Mouse (Mus musculus) kidney, embryonic 14.5 days (tissue): ENCODE results near the gene Alpl. TPM values are rescaled to one million over a fixed set of nuclear protein-coding genes. Genes with fewer than 3 reads are reported as not detected.

ENCODE experiments used
- ATAC-seq: fragments of 200-750 bp; cut with Nextera tagmentation; 2 replicates; pipeline ENCODE4 v1.8.0; 2017; ENCODE audit warnings: moderate number of reproducible peaks, mild to moderate bottlenecking, moderate TSS enrichment, moderate library complexity; ENCODE audit not compliant: low FRiP score, low TSS enrichment
- H3K27ac ChIP-seq: fragments of 300-500 bp; sonication (generic); 2 replicates; pipeline ENCODE4 v1.5.1; 2014; ENCODE audit warnings: low read depth, mild to moderate bottlenecking, low read length, moderate library complexity, mixed read lengths
- H3K27me3 ChIP-seq: fragments of 300-500 bp; sonication (generic); 2 replicates; pipeline ENCODE4 v1.6.1; 2014; ENCODE audit warnings: mild to moderate bottlenecking, low read length; ENCODE audit not compliant: control insufficient read depth, insufficient read depth
- H3K36me3 ChIP-seq: fragments of 300-500 bp; sonication (generic); 2 replicates; pipeline ENCODE4 v1.6.1; 2014; ENCODE audit warnings: low read length, mixed read lengths; ENCODE audit not compliant: control insufficient read depth, insufficient read depth
- H3K4me1 ChIP-seq: fragments of 300-500 bp; sonication (generic); 2 replicates; pipeline ENCODE4 v1.6.1; 2014; ENCODE audit warnings: low read length, mixed read lengths; ENCODE audit not compliant: control insufficient read depth, insufficient read depth
- H3K4me2 ChIP-seq: fragments of 300-500 bp; sonication (generic); replicated peaks from 2 replicates; pipeline ENCODE4 v1.6.1; 2014; ENCODE audit warnings: low read depth, mild to moderate bottlenecking, low read length
- H3K4me3 ChIP-seq: fragments of 300-500 bp; sonication (generic); 2 replicates; pipeline ENCODE4 v1.5.1; 2014; ENCODE audit warnings: mild to moderate bottlenecking, low read length
- H3K9ac ChIP-seq: fragments of 300-500 bp; sonication (generic); 2 replicates; pipeline ENCODE4 v1.6.1; 2014; ENCODE audit warnings: low read depth, mild to moderate bottlenecking, low read length, moderate library complexity
- H3K9me3 ChIP-seq: fragments of 300-500 bp; sonication (generic); 2 replicates; pipeline ENCODE4 v1.6.1; 2016; ENCODE audit warnings: low read length; ENCODE audit not compliant: control insufficient read depth
- WGBS: fragments of 180-500 bp; shearing (Covaris S2); extraction: QIAGEN DNeasy Blood & Tissue Kit; methylation state at CpG from one replicate; pipeline ENCODE4 v1.1.7; 2014; 5-methylcytosine and 5-hydroxymethylcytosine counted together
- polyA plus RNA-seq: library from polyadenylated mRNA; unstranded; fragments of >200 nt; fragmentation: Nextera tagmentation; extraction: Ambion mirVana; gene quantifications from 2 replicates; pipeline ENCODE4 v1.2.1, GENCODE M21; 2014

The Alpl gene
- polyA plus RNA-seq, 1 experiment from 2014 or later, result 10.2 TPM

GRCm38 (mm10) chr4:137730757-137731156 lies 65.4 kb downstream of the Alpl start:
- H3K27ac ChIP-seq, result no peak overlapping the region
- no peaks in the 10 kb centered on the region for H3K36me3 ChIP-seq
- H3K4me2 ChIP-seq, result no peak overlapping the region
- H3K27me3 ChIP-seq, result peaks cover 25% of the 10 kb centered on the region
- no peak overlapping the region for H3K4me3 ChIP-seq
- ATAC-seq, result no peak
- no peaks in the 10 kb centered on the region for H3K9me3 ChIP-seq
- 79% methylated on average over 8 of the region's 8 CpGs for WGBS
- H3K4me1 ChIP-seq, result peaks cover 13% of the 10 kb centered on the region; the same call in 1 of the 2 replicates
- no peak overlapping the region for H3K9ac ChIP-seq

DNA sequence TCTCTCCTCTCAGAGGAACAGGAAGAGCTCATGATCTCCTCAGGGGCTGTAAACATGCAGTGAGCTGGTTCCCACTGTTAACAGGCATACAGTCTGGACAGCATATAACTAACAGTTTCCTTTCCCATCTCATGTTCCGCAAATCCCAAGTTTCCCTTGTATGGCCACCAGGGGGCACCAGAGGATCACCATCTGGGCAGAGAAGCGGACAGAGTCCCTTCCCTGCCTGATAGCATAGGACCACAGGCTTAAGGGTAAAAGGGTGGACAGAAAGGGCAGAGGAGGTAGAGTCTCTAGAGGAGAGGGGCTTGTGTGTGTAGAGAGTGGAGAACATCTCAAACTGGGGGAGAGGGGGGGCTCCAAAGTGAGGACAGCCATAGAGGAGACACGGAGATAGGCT lies 66.0 kb downstream of the Alpl start:
- WGBS, result 25% methylated on average over 3 of the region's 3 CpGs
- no peaks in the 10 kb centered on the region for H3K9me3 ChIP-seq
- no peaks in the 10 kb centered on the region for H3K36me3 ChIP-seq
- peaks cover 25% of the 10 kb centered on the region for H3K27me3 ChIP-seq
- H3K4me2 ChIP-seq, result no peak overlapping the region
- no peak overlapping the region for H3K4me3 ChIP-seq
- peaks cover 13% of the 10 kb centered on the region; the same call in 1 of the 2 replicates for H3K4me1 ChIP-seq
- H3K9ac ChIP-seq, result no peak overlapping the region
- peak; percentile 57 for ATAC-seq
- H3K27ac ChIP-seq, result no peak overlapping the region

DNA sequence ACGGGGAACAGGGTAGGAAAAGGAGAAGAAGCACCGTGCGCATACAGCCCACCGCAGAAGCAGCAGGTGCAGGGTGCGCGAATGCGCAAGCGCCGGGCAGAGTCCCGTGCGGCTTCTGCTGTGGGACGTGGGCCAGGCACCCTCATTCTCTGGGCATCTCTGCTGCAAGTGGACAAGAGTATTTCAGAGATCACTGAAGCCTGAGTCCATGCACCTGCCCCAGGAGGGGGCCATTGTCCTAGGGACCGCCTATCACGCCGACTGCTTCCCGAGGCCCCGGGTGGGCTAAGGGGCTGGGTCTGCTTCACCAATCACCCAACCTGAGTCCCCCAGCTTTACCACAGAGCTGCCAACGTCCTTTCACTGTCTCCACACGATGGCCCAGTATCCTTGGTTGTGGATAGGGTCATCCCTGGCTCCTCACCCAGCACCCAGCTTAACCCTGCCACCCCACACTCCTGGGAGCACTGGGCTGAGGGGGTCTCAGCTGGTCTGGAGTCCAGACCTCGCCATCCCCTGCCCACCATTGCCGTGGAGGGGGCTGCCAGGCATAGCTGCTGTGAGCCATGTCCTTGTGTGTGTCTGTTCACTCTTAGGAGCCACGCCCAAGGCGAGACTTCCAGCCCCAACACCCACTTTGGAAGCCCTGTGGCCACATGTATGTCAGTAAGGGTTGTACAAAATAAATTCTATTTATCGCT lies 66.9 kb downstream of the Alpl start:
- no peak overlapping the region for H3K27ac ChIP-seq
- H3K4me2 ChIP-seq, result peak overlapping the region; percentile 51
- no peaks in the 10 kb centered on the region for H3K9me3 ChIP-seq
- H3K27me3 ChIP-seq, result peaks cover 25% of the 10 kb centered on the region
- no peaks in the 10 kb centered on the region for H3K36me3 ChIP-seq
- H3K4me3 ChIP-seq, result peak overlapping the region; percentile 32
- 20% methylated on average over 24 of the region's 24 CpGs for WGBS
- 0 out of 2 replicates have a peak overlapping the region, but pooled peaks have one; percentile 12 for H3K9ac ChIP-seq
- 0 out of 2 replicates have a peak, but pooled peaks have one; percentile 14 for ATAC-seq
- peaks cover 13% of the 10 kb centered on the region; the same call in 1 of the 2 replicates for H3K4me1 ChIP-seq

DNA sequence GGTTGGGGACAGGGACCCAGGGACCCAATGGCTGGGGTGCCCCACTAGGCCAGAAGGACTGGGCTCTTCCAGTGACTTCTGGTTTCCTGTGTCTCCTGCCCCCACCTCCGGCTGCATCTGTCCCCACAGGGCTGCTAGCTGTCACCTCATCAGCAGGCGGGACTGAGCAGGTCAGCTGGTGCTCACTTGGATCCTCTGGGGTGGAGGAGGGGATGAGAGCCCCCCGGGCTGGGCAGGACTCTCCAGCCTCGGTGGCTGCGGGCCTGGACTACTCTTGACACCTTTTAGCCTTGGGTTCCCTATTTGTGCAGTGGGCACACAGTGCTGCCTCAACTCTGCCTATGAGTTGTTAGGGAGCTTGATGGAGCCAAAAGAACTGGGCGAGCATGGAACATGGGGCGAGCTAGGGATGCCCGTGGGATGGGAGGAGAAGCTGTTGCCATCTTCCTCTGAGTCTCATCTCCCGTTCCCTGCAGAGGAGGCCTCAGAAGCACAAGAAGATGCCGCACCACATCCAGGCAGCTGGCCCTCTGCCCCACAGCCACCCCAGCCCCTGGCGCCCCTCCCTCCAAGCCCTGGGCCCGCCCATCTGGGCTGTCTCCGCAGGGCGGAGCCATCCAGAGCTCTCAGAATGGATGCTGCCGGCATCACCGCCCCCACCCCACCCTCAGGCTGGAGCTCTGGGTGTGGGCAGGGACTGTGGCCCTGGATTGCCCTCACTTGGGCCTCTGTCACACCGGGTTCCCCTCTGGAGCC lies 67.6 kb downstream of the Alpl start:
- H3K27ac ChIP-seq, result no peak overlapping the region
- H3K9me3 ChIP-seq, result no peaks in the 10 kb centered on the region
- 0 out of 2 replicates have a peak, but pooled peaks have one; percentile 41 for ATAC-seq
- H3K36me3 ChIP-seq, result no peaks in the 10 kb centered on the region
- 8% methylated on average over 17 of the region's 17 CpGs for WGBS
- H3K4me3 ChIP-seq, result peak overlapping the region; percentile 32
- peak overlapping the region; percentile 51 for H3K4me2 ChIP-seq
- peaks cover 13% of the 10 kb centered on the region; the same call in 1 of the 2 replicates for H3K4me1 ChIP-seq
- peaks cover 25% of the 10 kb centered on the region for H3K27me3 ChIP-seq
- H3K9ac ChIP-seq, result 0 out of 2 replicates have a peak overlapping the region, but pooled peaks have one; percentile 12

DNA sequence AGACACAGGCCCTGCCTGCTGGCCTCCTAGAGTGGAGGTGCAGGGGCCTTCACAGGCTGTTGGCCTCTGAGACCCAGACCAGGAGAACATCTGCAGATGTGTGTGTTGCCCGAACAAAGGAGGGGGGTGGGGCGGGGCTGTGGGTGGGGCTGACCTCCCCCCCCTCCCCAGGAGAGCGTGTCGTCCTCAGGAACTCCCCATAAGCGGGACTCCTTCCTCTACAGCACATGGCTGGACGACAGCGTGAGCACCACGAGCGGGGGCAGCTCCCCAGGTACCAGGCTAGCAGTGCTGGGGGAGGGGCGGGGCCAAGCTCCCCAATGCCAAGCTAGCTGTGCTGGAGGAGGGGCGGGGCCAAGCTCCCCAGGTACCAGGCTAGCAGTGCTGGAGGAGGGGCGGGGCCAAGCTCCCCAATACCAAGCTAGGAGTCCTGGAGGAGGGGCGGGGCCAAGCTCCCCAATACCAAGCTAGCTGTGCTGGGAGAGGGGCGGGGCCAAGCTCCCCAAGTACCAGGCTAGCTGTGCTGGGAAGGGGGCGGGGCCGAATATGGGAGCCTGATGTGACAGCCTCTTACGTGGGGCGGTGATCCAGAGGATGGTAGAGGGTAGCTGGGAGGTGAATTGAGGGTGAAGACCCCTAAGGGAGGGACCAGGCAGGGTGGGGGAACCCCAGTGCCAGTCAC lies 68.5 kb downstream of the Alpl start:
- H3K4me3 ChIP-seq, result no peak overlapping the region
- no peaks in the 10 kb centered on the region for H3K9me3 ChIP-seq
- no peak for ATAC-seq
- peaks cover 13% of the 10 kb centered on the region; the same call in 1 of the 2 replicates for H3K4me1 ChIP-seq
- H3K27ac ChIP-seq, result no peak overlapping the region
- no peaks in the 10 kb centered on the region for H3K36me3 ChIP-seq
- H3K27me3 ChIP-seq, result peaks cover 29% of the 10 kb centered on the region
- H3K9ac ChIP-seq, result no peak overlapping the region
- 4% methylated on average over 15 of the region's 18 CpGs for WGBS
- H3K4me2 ChIP-seq, result 0 out of 2 replicates have a peak overlapping the region, but pooled peaks have one; percentile 2

DNA sequence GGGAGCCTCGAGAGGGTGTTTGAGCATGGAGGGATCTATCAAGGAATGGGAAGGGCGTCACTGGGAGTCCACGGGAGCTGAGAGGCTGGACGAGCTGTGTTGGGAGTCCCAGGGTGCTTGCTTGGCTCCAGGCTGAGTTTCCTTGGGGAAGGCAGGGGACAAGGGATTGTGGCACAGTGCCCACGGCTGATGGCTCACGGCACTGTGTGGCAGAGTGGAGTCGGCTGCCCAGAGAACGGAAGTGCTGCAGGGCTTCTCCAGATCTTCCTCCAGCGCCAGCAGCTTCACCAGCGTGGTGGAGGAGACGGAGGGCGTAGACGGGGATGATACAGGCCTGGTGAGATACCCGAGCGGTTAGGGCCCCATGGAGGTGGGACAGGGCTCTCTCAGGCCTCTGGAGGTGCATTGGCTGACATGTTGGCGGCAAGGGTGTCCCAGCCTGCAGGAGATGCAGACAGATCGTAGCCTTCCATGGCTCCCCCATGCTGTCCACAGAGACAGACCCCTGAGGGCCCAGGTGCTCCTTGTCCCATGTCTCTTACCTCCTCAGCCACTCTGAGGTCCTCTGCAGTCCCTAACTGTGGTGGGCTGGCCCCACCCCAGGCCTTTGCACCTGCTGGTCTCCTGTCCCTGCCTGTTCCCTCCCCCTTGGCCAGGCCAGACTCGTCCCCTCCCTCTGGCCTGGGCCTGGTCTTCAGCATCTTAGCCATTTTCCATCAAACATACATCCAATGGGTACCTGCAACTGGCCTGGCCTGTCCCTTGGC lies 69.3 kb downstream of the Alpl start:
- no peaks in the 10 kb centered on the region for H3K36me3 ChIP-seq
- WGBS, result 82% methylated on average over 18 of the region's 18 CpGs
- no peak overlapping the region for H3K27ac ChIP-seq
- no peak overlapping the region for H3K9ac ChIP-seq
- H3K9me3 ChIP-seq, result no peaks in the 10 kb centered on the region
- H3K4me2 ChIP-seq, result no peak overlapping the region
- peaks cover 13% of the 10 kb centered on the region; the same call in 1 of the 2 replicates for H3K4me1 ChIP-seq
- H3K27me3 ChIP-seq, result peaks cover 29% of the 10 kb centered on the region
- H3K4me3 ChIP-seq, result no peak overlapping the region
- ATAC-seq, result no peak

DNA sequence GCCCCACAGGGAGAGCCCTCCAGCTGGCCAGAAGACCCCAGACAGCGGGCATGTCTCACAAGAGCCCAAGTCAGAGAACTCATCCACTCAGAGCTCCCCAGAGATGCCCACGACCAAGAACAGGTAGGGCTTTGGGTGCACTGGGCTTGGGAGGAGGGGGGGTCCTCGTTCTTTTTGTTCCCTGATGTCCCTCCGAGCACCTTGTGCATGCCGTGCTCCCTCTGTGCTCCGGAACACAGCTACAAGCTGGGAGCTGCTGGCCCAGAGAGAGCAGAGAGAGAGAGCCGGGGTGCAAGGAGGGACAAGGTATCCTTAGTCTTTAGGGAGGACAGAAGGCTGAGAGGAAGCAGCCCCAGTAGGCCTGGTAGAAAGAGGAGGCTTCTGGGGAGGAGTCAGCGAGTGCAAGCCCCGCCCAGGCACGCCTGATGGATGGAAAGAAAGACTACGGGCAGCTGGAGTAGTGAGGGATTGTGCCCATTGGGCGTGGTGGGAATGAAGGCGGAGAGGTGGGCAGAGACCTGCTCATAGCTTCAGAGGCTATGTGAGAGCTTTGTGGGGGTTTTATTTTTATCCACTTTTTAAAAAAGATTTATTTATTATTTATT lies 70.5 kb downstream of the Alpl start:
- WGBS, result 78% methylated on average over 13 of the region's 13 CpGs
- ATAC-seq, result no peak
- H3K27me3 ChIP-seq, result peaks cover 29% of the 10 kb centered on the region

GRCm38 (mm10) chr4:137724766-137725165 lies 71.4 kb downstream of the Alpl start:
- 44% methylated on average over 8 of the region's 8 CpGs for WGBS
- ATAC-seq, result no peak
- Histone ChIP-seq H3K9ac (no peak overlapping the region), H3K27ac (no peak overlapping the region), H3K4me3 (no peak overlapping the region), H3K27me3 (peaks cover 27% of the 10 kb centered on the region), H3K9me3 (no peaks in the 10 kb centered on the region), H3K4me2 (no peak overlapping the region), H3K4me1 (peaks cover 13% of the 10 kb centered on the region; the same call in 1 of the 2 replicates), H3K36me3 (no peaks in the 10 kb centered on the region)

More for the DNA sequence above, 70.5 kb downstream of the Alpl start:
- no peak overlapping the region for H3K27ac ChIP-seq
- H3K9ac ChIP-seq, result no peak overlapping the region
- no peak overlapping the region for H3K4me3 ChIP-seq
- H3K4me1 ChIP-seq, result peaks cover 13% of the 10 kb centered on the region; the same call in 1 of the 2 replicates
- no peak overlapping the region for H3K4me2 ChIP-seq
- H3K36me3 ChIP-seq, result no peaks in the 10 kb centered on the region
- H3K9me3 ChIP-seq, result no peaks in the 10 kb centered on the region
